Mouse (Mus musculus): ENCODE results near the gene Atg4c. TPM values are rescaled to one million over a fixed set of nuclear protein-coding genes. Genes with fewer than 3 reads are reported as not detected.

Gene Atg4c
- polyA plus RNA-seq, 1 experiment from 2014 or later, result 3.8 TPM

- H3K4me2 ChIP-seq, result no peak overlapping the region
- H3K36me3 ChIP-seq, result no peaks in the 10 kb centered on the region
- H3K4me3 ChIP-seq (replicated peaks), result no peak overlapping the region
- no peak for ATAC-seq (ENCODE audit: low read depth)
- H3K9ac ChIP-seq, result no peak overlapping the region
- no peaks in the 10 kb centered on the region for H3K9me3 ChIP-seq (replicated peaks)
- H3K27ac ChIP-seq, result no peak overlapping the region
- DNase-seq, result no peak
- H3K4me1 ChIP-seq (replicated peaks), result peaks cover 17% of the 10 kb centered on the region
- no peaks in the 10 kb centered on the region for H3K27me3 ChIP-seq
- 61% methylated on average over 1 of the region's 1 CpGs for WGBS (ENCODE audit: insufficient replicate concordance)
Observed at GRCm38 (mm10) chr4:99192640-99193039, 1.1 kb upstream of the Atg4c start.

GRCm38 (mm10) chr4:99193214-99193613 lies 520 bp upstream of the Atg4c start:
- H3K9me3 ChIP-seq (replicated peaks), result no peaks in the 10 kb centered on the region
- ATAC-seq (ENCODE audit: low read depth), result no peak
- peak overlapping the region; percentile 75 for H3K4me2 ChIP-seq
- no peaks in the 10 kb centered on the region for H3K36me3 ChIP-seq
- H3K27me3 ChIP-seq, result no peaks in the 10 kb centered on the region
- H3K9ac ChIP-seq, result peak overlapping the region; percentile 80; the same call in 1 of the 2 replicates
- H3K4me1 ChIP-seq (replicated peaks), result peaks cover 17% of the 10 kb centered on the region
- no peak overlapping the region for H3K27ac ChIP-seq
- H3K4me3 ChIP-seq (replicated peaks), result peak overlapping the region; percentile 75
- WGBS (ENCODE audit: insufficient replicate concordance), result 44% methylated on average over 6 of the region's 6 CpGs
- DNase-seq, result no peak

GRCm38 (mm10) chr4:99194826-99195225 lies 1.1 kb downstream of the Atg4c start:
- Histone ChIP-seq H3K9ac (peak overlapping the region; percentile 80), H3K4me2 (peak overlapping the region; percentile 75), H3K27me3 (no peaks in the 10 kb centered on the region), H3K4me1 (replicated peaks) (peaks cover 27% of the 10 kb centered on the region), H3K4me3 (replicated peaks) (peak overlapping the region; percentile 75), H3K9me3 (replicated peaks) (no peaks in the 10 kb centered on the region), H3K27ac (no peak overlapping the region), H3K36me3 (no peaks in the 10 kb centered on the region)
- DNase-seq (no peak), ATAC-seq (ENCODE audit: low read depth) (no peak)
- 29% methylated on average over 5 of the region's 5 CpGs for WGBS (ENCODE audit: insufficient replicate concordance)

GRCm38 (mm10) chr4:99198721-99199120 lies 5.0 kb downstream of the Atg4c start:
- Histone ChIP-seq H3K36me3 (no peaks in the 10 kb centered on the region), H3K9me3 (replicated peaks) (no peaks in the 10 kb centered on the region), H3K27ac (no peak overlapping the region), H3K9ac (no peak overlapping the region), H3K4me1 (replicated peaks) (peaks cover 29% of the 10 kb centered on the region), H3K27me3 (no peaks in the 10 kb centered on the region), H3K4me3 (replicated peaks) (no peak overlapping the region), H3K4me2 (no peak overlapping the region)
- no peak for DNase-seq
- ATAC-seq (ENCODE audit: low read depth), result no peak

- Histone ChIP-seq H3K4me3 (replicated peaks) (peak overlapping the region; percentile 26), H3K27ac (peak overlapping the region; percentile 47; the same call in 1 of the 2 replicates)
- peak; percentile 28 for DNase-seq
Observed at GRCm38 (mm10) chr4:99199757-99200251, 6.1 kb downstream of the Atg4c start.

GRCm38 (mm10) chr4:99200383-99201136 lies 6.8 kb downstream of the Atg4c start:
- Histone ChIP-seq H3K4me3 (replicated peaks) (peak overlapping the region; percentile 26; the same call in 1 of the 2 replicates), H3K36me3 (no peaks in the 10 kb centered on the region), H3K4me1 (replicated peaks) (peaks cover 20% of the 10 kb centered on the region), H3K9me3 (replicated peaks) (no peaks in the 10 kb centered on the region), H3K9ac (0 out of 2 replicates have a peak overlapping the region, but pooled peaks have one; percentile 17), H3K27ac (0 out of 2 replicates have a peak overlapping the region, but pooled peaks have one; percentile 47), H3K27me3 (no peaks in the 10 kb centered on the region), H3K4me2 (peak overlapping the region; percentile 57)
- 59% methylated on average over 7 of the region's 7 CpGs for WGBS (ENCODE audit: insufficient replicate concordance)
- ATAC-seq (ENCODE audit: low read depth) (no peak), DNase-seq (no peak)

More at GRCm38 (mm10) chr4:99199757-99200251, 6.1 kb downstream of the Atg4c start:
- Histone ChIP-seq H3K9ac (no peak overlapping the region), H3K4me1 (replicated peaks) (peaks cover 26% of the 10 kb centered on the region), H3K36me3 (no peaks in the 10 kb centered on the region), H3K4me2 (peak overlapping the region; percentile 57), H3K9me3 (replicated peaks) (no peaks in the 10 kb centered on the region), H3K27me3 (no peaks in the 10 kb centered on the region)
- WGBS (ENCODE audit: insufficient replicate concordance), result 18% methylated on average over 13 of the region's 13 CpGs
- peak; percentile 87 for ATAC-seq (ENCODE audit: low read depth)

- peaks cover 14% of the 10 kb centered on the region for H3K4me1 ChIP-seq (replicated peaks)
- ATAC-seq (ENCODE audit: low read depth), result no peak
- H3K27me3 ChIP-seq, result no peaks in the 10 kb centered on the region
- H3K27ac ChIP-seq, result no peak overlapping the region
- H3K4me3 ChIP-seq (replicated peaks), result no peak overlapping the region
- no peaks in the 10 kb centered on the region for H3K9me3 ChIP-seq (replicated peaks)
- H3K36me3 ChIP-seq, result no peaks in the 10 kb centered on the region
- WGBS (ENCODE audit: insufficient replicate concordance), result 81% methylated on average over 6 of the region's 6 CpGs
- DNase-seq, result no peak
- no peak overlapping the region for H3K4me2 ChIP-seq
- no peak overlapping the region for H3K9ac ChIP-seq
Observed at GRCm38 (mm10) chr4:99205773-99206172, 12.0 kb downstream of the Atg4c start.

GRCm38 (mm10) chr4:99206356-99206755 lies 12.6 kb downstream of the Atg4c start:
- no peak overlapping the region for H3K4me3 ChIP-seq (replicated peaks)
- no peak overlapping the region for H3K27ac ChIP-seq
- WGBS (ENCODE audit: insufficient replicate concordance), result 45% methylated on average over 3 of the region's 3 CpGs
- no peaks in the 10 kb centered on the region for H3K36me3 ChIP-seq
- DNase-seq (no peak), ATAC-seq (ENCODE audit: low read depth) (0 out of 2 replicates have a peak, but pooled peaks have one; percentile 18)
- H3K9me3 ChIP-seq (replicated peaks), result no peaks in the 10 kb centered on the region
- peaks cover 14% of the 10 kb centered on the region for H3K4me1 ChIP-seq (replicated peaks)
- no peak overlapping the region for H3K4me2 ChIP-seq
- no peaks in the 10 kb centered on the region for H3K27me3 ChIP-seq
- no peak overlapping the region for H3K9ac ChIP-seq

- Histone ChIP-seq H3K36me3 (no peaks in the 10 kb centered on the region), H3K27me3 (no peaks in the 10 kb centered on the region), H3K4me3 (replicated peaks) (no peak overlapping the region), H3K9ac (no peak overlapping the region), H3K9me3 (replicated peaks) (no peaks in the 10 kb centered on the region), H3K4me1 (replicated peaks) (peaks cover 14% of the 10 kb centered on the region), H3K27ac (no peak overlapping the region), H3K4me2 (no peak overlapping the region)
- peak; percentile 73 for ATAC-seq (ENCODE audit: low read depth)
- 42% methylated on average over 9 of the region's 9 CpGs for WGBS (ENCODE audit: insufficient replicate concordance)
- peak; percentile 11 for DNase-seq
Observed at GRCm38 (mm10) chr4:99210087-99210486, 16.4 kb downstream of the Atg4c start.

- 63% methylated on average over 8 of the region's 8 CpGs for WGBS (ENCODE audit: insufficient replicate concordance)
- no peak for DNase-seq
Observed at GRCm38 (mm10) chr4:99211606-99212005, 17.9 kb downstream of the Atg4c start.

GRCm38 (mm10) chr4:99213123-99213522 lies 19.4 kb downstream of the Atg4c start:
- WGBS (ENCODE audit: insufficient replicate concordance), result 55% methylated on average over 4 of the region's 4 CpGs
- Histone ChIP-seq H3K36me3 (no peaks in the 10 kb centered on the region), H3K4me1 (replicated peaks) (peaks cover 10% of the 10 kb centered on the region), H3K27ac (no peak overlapping the region), H3K27me3 (no peaks in the 10 kb centered on the region), H3K4me3 (replicated peaks) (no peak overlapping the region), H3K4me2 (no peak overlapping the region), H3K9me3 (replicated peaks) (no peaks in the 10 kb centered on the region), H3K9ac (no peak overlapping the region)
- no peak for ATAC-seq (ENCODE audit: low read depth)
- no peak for DNase-seq

More at GRCm38 (mm10) chr4:99211606-99212005, 17.9 kb downstream of the Atg4c start:
- Histone ChIP-seq H3K27me3 (no peaks in the 10 kb centered on the region), H3K36me3 (no peaks in the 10 kb centered on the region), H3K4me1 (replicated peaks) (peaks cover 10% of the 10 kb centered on the region), H3K9me3 (replicated peaks) (no peaks in the 10 kb centered on the region), H3K4me2 (no peak overlapping the region), H3K27ac (no peak overlapping the region), H3K9ac (no peak overlapping the region), H3K4me3 (replicated peaks) (no peak overlapping the region)
- ATAC-seq (ENCODE audit: low read depth), result no peak
